Mouse (Mus musculus): ENCODE measurements around the gene Chit1. TPM values are rescaled to one million over a fixed set of nuclear protein-coding genes. Genes with fewer than 3 reads are reported as not detected.

Gene Chit1
- 0.45 and 0.81 TPM in 2 replicates for polyA plus RNA-seq (2015; fragmentation: Nextera tagmentation; extraction: Ambion mirVana)

GRCm38 (mm10) chr1:134110979-134111378 lies at the start of gene Chit1:
Chit1 (plus strand) TSS chr1:134111242.
- Histone ChIP-seq H3K4me2 (no peak within 1 kb of the TSS), H3K9me3 (no peaks in the 10 kb centered on the region), H3K27me3 (no peaks in the 10 kb centered on the region; the same call in 1 of the 2 replicates), H3K4me3 (no peak within 1 kb of the TSS), H3K27ac (replicated peaks) (no peak within 1 kb of the TSS), H3K9ac (no peak within 1 kb of the TSS), H3K4me1 (replicated peaks) (peaks cover 10% of the 10 kb centered on the region), H3K36me3 (no peaks in the 10 kb centered on the region)
- ATAC-seq (ENCODE audit: low read depth) = no peak
- 76% methylated on average over 4 of the region's 4 CpGs for WGBS

- H3K36me3 ChIP-seq = no peaks in the 10 kb centered on the region
- peak overlapping the region; percentile 97 for H3K27ac ChIP-seq (replicated peaks)
- WGBS = 39% methylated on average over 3 of the region's 3 CpGs
- H3K4me2 ChIP-seq = peak overlapping the region; percentile 77
- H3K4me1 ChIP-seq (replicated peaks) = peaks cover 70% of the 10 kb centered on the region
- H3K9ac ChIP-seq = no peak overlapping the region
- ATAC-seq (ENCODE audit: low read depth) = no peak
- no peaks in the 10 kb centered on the region for H3K9me3 ChIP-seq
- H3K4me3 ChIP-seq = no peak overlapping the region
- H3K27me3 ChIP-seq = no peaks in the 10 kb centered on the region
Observed at GRCm38 (mm10) chr1:134061915-134062314, 49.1 kb upstream of the Chit1 start.

GRCm38 (mm10) chr1:134062411-134063085 lies 48.5 kb upstream of the Chit1 start:
- Histone ChIP-seq H3K9ac (peak overlapping the region; percentile 61), H3K4me1 (replicated peaks) (peaks cover 76% of the 10 kb centered on the region), H3K36me3 (no peaks in the 10 kb centered on the region), H3K4me3 (peak overlapping the region; percentile 11; the same call in 1 of the 2 replicates), H3K27ac (replicated peaks) (peak overlapping the region; percentile 97), H3K27me3 (no peaks in the 10 kb centered on the region), H3K9me3 (no peaks in the 10 kb centered on the region), H3K4me2 (peak overlapping the region; percentile 77)
- ATAC-seq (ENCODE audit: low read depth) = peak; percentile 52
- WGBS = 3% methylated on average over 11 of the region's 11 CpGs

DNA sequence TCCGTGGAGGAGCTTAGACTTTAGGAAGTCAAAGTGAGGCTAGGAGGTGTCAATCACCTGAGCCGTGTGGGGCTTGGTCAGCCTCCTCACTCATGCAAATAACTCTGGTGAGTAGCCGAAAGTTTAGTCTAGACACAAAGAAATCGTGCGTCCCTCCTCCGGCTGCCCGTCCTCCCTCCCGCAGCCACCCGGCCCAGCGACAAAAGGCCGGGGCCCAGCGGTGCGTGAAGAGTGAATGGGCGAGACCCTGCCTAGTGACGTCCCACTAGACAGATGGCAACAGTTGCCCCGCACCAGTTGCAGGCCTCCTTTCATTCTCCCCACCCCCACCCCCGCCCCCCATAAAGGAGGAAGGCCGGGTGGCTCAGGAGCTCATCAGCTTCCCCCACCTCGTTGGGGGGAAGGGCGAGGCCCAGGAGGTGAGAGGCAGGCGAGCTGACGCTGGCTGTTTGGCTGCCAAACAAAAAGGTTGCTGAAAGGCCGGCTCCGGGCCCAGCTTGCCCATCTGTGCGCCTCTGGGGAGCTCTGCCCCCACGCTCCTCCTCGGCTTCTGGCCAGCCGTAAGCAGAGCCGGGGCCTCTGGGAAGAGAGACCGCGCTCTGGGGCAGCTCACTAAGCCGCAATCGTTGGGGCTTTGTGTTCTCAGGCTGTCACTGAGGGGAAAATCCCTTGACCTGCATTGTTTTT lies 47.8 kb upstream of the Chit1 start:
- H3K27ac ChIP-seq (replicated peaks) = peak overlapping the region; percentile 97
- H3K36me3 ChIP-seq = no peaks in the 10 kb centered on the region
- no peaks in the 10 kb centered on the region for H3K9me3 ChIP-seq
- H3K4me3 ChIP-seq = peak overlapping the region; percentile 11; the same call in 1 of the 2 replicates
- peak; percentile 76 for ATAC-seq (ENCODE audit: low read depth)
- H3K9ac ChIP-seq = peak overlapping the region; percentile 61
- peaks cover 83% of the 10 kb centered on the region for H3K4me1 ChIP-seq (replicated peaks)
- 1% methylated on average over 33 of the region's 33 CpGs for WGBS
- peak overlapping the region; percentile 77 for H3K4me2 ChIP-seq
- no peaks in the 10 kb centered on the region for H3K27me3 ChIP-seq

GRCm38 (mm10) chr1:134063773-134064125 lies 47.3 kb upstream of the Chit1 start:
- Histone ChIP-seq H3K36me3 (no peaks in the 10 kb centered on the region), H3K4me3 (no peak overlapping the region), H3K27ac (replicated peaks) (peak overlapping the region; percentile 97), H3K4me2 (peak overlapping the region; percentile 77), H3K4me1 (replicated peaks) (peaks cover 83% of the 10 kb centered on the region), H3K9me3 (no peaks in the 10 kb centered on the region), H3K27me3 (no peaks in the 10 kb centered on the region), H3K9ac (peak overlapping the region; percentile 61)
- no peak for ATAC-seq (ENCODE audit: low read depth)
- 5% methylated on average over 9 of the region's 9 CpGs for WGBS

GRCm38 (mm10) chr1:134064296-134064831 lies 46.7 kb upstream of the Chit1 start:
- no peak for ATAC-seq (ENCODE audit: low read depth)
- peak overlapping the region; percentile 97 for H3K27ac ChIP-seq (replicated peaks)
- peak overlapping the region; percentile 61; the same call in 1 of the 2 replicates for H3K9ac ChIP-seq
- 75% methylated on average over 2 of the region's 2 CpGs for WGBS
- no peaks in the 10 kb centered on the region for H3K27me3 ChIP-seq
- peaks cover 83% of the 10 kb centered on the region for H3K4me1 ChIP-seq (replicated peaks)
- no peaks in the 10 kb centered on the region for H3K36me3 ChIP-seq
- no peak overlapping the region for H3K4me3 ChIP-seq
- no peaks in the 10 kb centered on the region for H3K9me3 ChIP-seq
- peak overlapping the region; percentile 77 for H3K4me2 ChIP-seq

DNA sequence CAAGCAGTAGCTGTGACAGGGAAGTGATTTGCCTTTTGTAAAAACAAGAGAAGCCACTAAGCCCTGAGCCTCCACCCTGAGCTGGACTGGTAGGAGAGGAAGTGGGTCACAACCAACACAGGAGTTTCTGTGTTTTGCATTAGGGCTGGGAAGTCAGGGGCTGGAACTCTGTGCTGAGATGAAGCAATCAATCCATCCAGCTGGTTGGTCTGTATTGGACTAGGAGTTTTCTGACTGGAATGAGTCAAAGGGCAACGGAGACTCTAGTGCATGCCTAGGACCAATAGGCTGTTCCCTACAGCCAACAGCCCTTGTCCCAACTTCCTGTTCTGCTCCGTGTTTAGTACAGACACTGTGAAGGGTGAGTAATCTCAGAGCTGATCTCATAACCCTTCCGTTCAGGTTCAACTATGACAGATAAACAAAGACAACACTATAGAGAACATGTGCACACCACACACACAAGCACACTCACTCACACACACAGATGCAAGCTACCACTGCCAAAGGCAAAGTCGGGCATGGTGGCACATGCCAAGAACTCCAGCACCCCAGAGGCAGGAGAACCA lies 45.7 kb upstream of the Chit1 start:
- Histone ChIP-seq H3K27me3 (no peaks in the 10 kb centered on the region), H3K36me3 (no peaks in the 10 kb centered on the region), H3K27ac (replicated peaks) (peak overlapping the region; percentile 97), H3K4me3 (no peak overlapping the region), H3K9ac (no peak overlapping the region), H3K4me2 (no peak overlapping the region), H3K9me3 (no peaks in the 10 kb centered on the region), H3K4me1 (replicated peaks) (peaks cover 85% of the 10 kb centered on the region)
- no peak for ATAC-seq (ENCODE audit: low read depth)
- WGBS = 66% methylated on average over 4 of the region's 4 CpGs

DNA sequence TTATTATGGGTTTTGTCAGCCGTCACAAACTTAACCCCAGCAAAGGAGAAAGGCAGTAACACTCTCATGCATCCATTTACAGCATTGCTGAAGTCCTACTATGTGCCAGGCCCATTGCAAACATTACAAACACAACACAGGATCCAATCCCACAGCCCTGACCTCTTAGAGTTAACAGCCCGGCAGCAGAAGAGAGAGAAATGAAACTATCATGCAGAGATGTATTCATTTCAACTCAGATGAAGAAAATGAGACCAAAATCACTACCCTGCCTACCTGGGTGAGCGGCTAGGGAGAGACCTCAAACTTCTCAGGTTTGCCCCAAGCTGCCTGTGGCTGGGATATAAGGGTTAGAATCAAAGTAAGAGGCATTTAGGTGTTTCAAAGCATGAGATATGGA lies 44.5 kb upstream of the Chit1 start:
- Histone ChIP-seq H3K9ac (0 out of 2 replicates have a peak overlapping the region, but pooled peaks have one; percentile 23), H3K27ac (replicated peaks) (peak overlapping the region; percentile 61), H3K36me3 (no peaks in the 10 kb centered on the region), H3K4me3 (no peak overlapping the region), H3K4me1 (replicated peaks) (peaks cover 86% of the 10 kb centered on the region), H3K27me3 (no peaks in the 10 kb centered on the region), H3K4me2 (no peak overlapping the region), H3K9me3 (no peaks in the 10 kb centered on the region)
- WGBS = 54% methylated on average over 3 of the region's 3 CpGs
- ATAC-seq (ENCODE audit: low read depth) = no peak

DNA sequence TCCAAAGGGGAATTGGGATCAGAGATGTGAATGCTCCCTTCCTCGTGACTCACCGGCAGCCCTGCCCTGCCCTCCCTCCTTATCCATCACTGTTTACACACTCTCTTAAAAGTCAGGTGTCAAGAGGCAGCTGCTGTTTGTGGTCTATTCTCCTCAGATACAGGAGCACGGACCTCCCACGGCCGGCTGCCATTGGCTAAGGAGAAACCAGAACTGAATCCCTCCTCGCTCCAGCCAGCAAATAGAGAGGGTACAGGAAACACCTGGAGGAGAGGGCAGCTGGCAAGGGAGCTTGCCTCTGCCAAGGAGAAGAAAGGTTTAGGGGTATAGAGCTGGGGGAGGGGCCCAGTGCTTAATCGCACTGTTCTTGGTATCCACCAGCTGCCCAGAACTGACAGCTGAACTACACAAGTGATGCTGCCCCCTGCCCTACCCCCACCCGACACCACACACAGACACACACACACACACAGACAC lies 43.9 kb upstream of the Chit1 start:
- Histone ChIP-seq H3K4me3 (no peak overlapping the region), H3K27ac (replicated peaks) (peak overlapping the region; percentile 61), H3K27me3 (no peaks in the 10 kb centered on the region), H3K36me3 (no peaks in the 10 kb centered on the region), H3K9me3 (no peaks in the 10 kb centered on the region), H3K9ac (no peak overlapping the region), H3K4me2 (no peak overlapping the region), H3K4me1 (replicated peaks) (peaks cover 84% of the 10 kb centered on the region)
- 10% methylated on average over 8 of the region's 8 CpGs for WGBS
- no peak for ATAC-seq (ENCODE audit: low read depth)

- no peak overlapping the region for H3K4me2 ChIP-seq
- no peaks in the 10 kb centered on the region for H3K27me3 ChIP-seq
- peaks cover 83% of the 10 kb centered on the region for H3K4me1 ChIP-seq (replicated peaks)
- no peak overlapping the region for H3K4me3 ChIP-seq
- no peak for ATAC-seq (ENCODE audit: low read depth)
- peak overlapping the region; percentile 84 for H3K27ac ChIP-seq (replicated peaks)
- 38% methylated on average over 8 of the region's 8 CpGs for WGBS
- no peaks in the 10 kb centered on the region for H3K9me3 ChIP-seq
- H3K9ac ChIP-seq = no peak overlapping the region
- H3K36me3 ChIP-seq = 0 out of 2 replicates have a peak, but pooled peaks cover 6% of the 10 kb centered on the region
Observed at GRCm38 (mm10) chr1:134070099-134070669, 40.9 kb upstream of the Chit1 start.

DNA sequence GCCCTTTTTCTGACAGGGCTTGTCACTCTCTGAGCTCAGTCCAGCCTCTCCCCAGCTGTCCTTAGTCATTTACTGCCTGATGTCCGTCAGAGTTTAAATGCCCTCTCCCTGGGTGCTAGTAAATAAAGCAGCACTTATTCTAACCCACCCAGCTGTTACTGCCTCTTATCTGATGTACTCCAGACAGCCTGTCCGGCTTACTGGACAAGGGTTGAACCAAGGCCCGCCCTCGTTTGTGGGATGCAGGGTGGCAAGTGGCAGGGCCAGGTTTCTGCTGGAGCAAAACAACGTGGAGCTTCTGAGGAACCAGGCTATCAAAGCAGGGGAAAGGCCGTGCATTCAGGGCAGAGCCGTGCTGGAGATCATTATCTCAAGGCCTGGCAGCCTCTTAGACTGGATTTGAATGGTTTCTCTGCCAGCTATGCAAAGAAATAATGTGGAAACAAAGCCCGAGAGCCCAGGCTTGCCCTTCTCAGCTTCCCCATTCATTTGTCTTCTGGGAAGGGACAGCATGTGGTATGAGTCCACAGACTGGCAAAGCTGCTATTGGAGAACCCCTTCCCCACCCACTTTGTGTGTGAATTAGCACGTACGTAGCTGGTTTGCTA lies 39.5 kb upstream of the Chit1 start:
- H3K9me3 ChIP-seq = no peaks in the 10 kb centered on the region
- H3K4me3 ChIP-seq = no peak overlapping the region
- 18% methylated on average over 10 of the region's 10 CpGs for WGBS
- no peaks in the 10 kb centered on the region for H3K27me3 ChIP-seq
- no peak overlapping the region for H3K4me2 ChIP-seq
- H3K27ac ChIP-seq (replicated peaks) = peak overlapping the region; percentile 84
- peaks cover 84% of the 10 kb centered on the region for H3K4me1 ChIP-seq (replicated peaks)
- H3K9ac ChIP-seq = 0 out of 2 replicates have a peak overlapping the region, but pooled peaks have one; percentile 23
- ATAC-seq (ENCODE audit: low read depth) = peak; percentile 34
- H3K36me3 ChIP-seq = 0 out of 2 replicates have a peak, but pooled peaks cover 9% of the 10 kb centered on the region

Data from neural tube, embryonic 13.5 days (tissue).